23 mouse cellular contexts compared by ENCODE assay signal in the genomic region with DNA sequence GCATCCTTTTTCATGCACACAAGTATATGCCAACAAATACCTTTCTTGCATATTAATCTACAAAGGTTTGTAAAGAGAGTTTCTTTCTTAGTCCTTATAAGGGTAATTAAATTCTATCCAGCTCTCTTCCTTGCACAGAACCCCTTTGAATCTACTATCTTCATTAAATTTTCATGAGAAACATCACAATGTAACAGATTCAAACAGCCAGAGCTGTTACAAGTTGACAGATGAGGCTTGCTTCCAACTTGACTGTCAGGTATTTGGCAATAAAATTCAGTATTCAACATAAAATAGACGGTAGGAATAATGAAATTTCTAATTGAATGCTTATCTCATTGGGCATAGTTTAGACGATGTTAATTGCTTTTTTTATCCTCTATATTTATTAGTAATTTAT.
DNase-seq lines count a peak whose midpoint lies in the region; ATAC-seq and TF ChIP-seq lines count a peak whose summit lies in the region.
"Had no signal": no experiment of that assay in that cellular context is flagged by ENCODE, and none has a peak within 500 bp of the region (broad histone marks: within the 10 kb centered on the region; RNA-seq: fewer than 3 reads in every experiment).

No protein-coding gene starts in this region.

- no peak for DNase-seq in forebrain, embryonic 11.5 days (ENCODE audit: low spot score)
- DNase-seq in retina, embryonic 14.5 days (ENCODE audit: low spot score): peak; percentile 17
- no peak for DNase-seq in retina, postnatal 1 day
- peak; percentile 43 for DNase-seq in forebrain, postnatal 0 days
- no peak for DNase-seq in ovary, adult 18-20 months (ENCODE audit: low spot score)
- no peak for DNase-seq in heart, postnatal 4 days
- DNase-seq: adrenal gland, postnatal 14 days; cerebellum, adult 11 months; cerebellum, adult 9-10 months; cerebellum, postnatal 25 days; gastrocnemius, postnatal 10 days; heart, adult 18-20 months; heart, postnatal 14 days had no signal

- no peak overlapping the region for H3K27ac ChIP-seq in forebrain, embryonic 15.5 days (replicated peaks)
- no peak overlapping the region for H3K27ac ChIP-seq in forebrain, embryonic 11.5 days (ENCODE audit: low read depth, low read length)
- H3K27ac ChIP-seq in forebrain, postnatal 0 days (ENCODE audit: low read depth, low read length): no peak overlapping the region
- H3K27ac ChIP-seq: embryonic facial prominence, embryonic 12.5 days; heart, embryonic 15.5 days; hindbrain, embryonic 10.5 days; hindbrain, embryonic 14.5 days; intestine, embryonic 15.5 days had no signal

- peaks cover 10% of the 10 kb centered on the region for H3K4me1 ChIP-seq in forebrain, embryonic 15.5 days
- no peaks in the 10 kb centered on the region for H3K4me1 ChIP-seq in forebrain, embryonic 11.5 days (replicated peaks; ENCODE audit: control insufficient read depth, insufficient read depth, low read length)
- H3K4me1 ChIP-seq in forebrain, postnatal 0 days (ENCODE audit: insufficient read depth): no peaks in the 10 kb centered on the region
- H3K4me1 ChIP-seq: embryonic facial prominence, embryonic 12.5 days; heart, embryonic 15.5 days; hindbrain, embryonic 10.5 days; intestine, embryonic 15.5 days had no signal

- WGBS in forebrain, embryonic 15.5 days: 10% methylated on average over 2 of the region's 2 CpGs
- WGBS in forebrain, embryonic 11.5 days: 82% methylated on average over 2 of the region's 2 CpGs
- 20% methylated on average over 2 of the region's 2 CpGs for WGBS in forebrain, postnatal 0 days

- no peaks in the 10 kb centered on the region for H3K9me3 ChIP-seq in forebrain, embryonic 15.5 days
- no peaks in the 10 kb centered on the region for H3K9me3 ChIP-seq in forebrain, embryonic 11.5 days (ENCODE audit: control insufficient read depth, low read length)
- H3K9me3 ChIP-seq in forebrain, postnatal 0 days (ENCODE audit: low read length): no peaks in the 10 kb centered on the region
- H3K9me3 ChIP-seq: embryonic facial prominence, embryonic 12.5 days; heart, embryonic 15.5 days; hindbrain, embryonic 10.5 days; intestine, embryonic 15.5 days had no signal

- H3K4me2 ChIP-seq in forebrain, embryonic 15.5 days (replicated peaks): no peak overlapping the region
- no peak overlapping the region for H3K4me2 ChIP-seq in forebrain, embryonic 11.5 days (ENCODE audit: low read depth, low read length, severe bottlenecking)
- H3K4me2 ChIP-seq in forebrain, postnatal 0 days (ENCODE audit: low read depth): no peak overlapping the region
- H3K4me2 ChIP-seq: embryonic facial prominence, embryonic 12.5 days; heart, embryonic 11.5 days; heart, embryonic 15.5 days; hindbrain, embryonic 14.5 days; intestine, embryonic 15.5 days had no signal

- H3K36me3 ChIP-seq in forebrain, embryonic 15.5 days: no peaks in the 10 kb centered on the region
- H3K36me3 ChIP-seq in forebrain, embryonic 11.5 days (ENCODE audit: control insufficient read depth, insufficient read depth, low read length): no peaks in the 10 kb centered on the region
- H3K36me3 ChIP-seq in forebrain, postnatal 0 days (ENCODE audit: insufficient read depth): no peaks in the 10 kb centered on the region
- H3K36me3 ChIP-seq: embryonic facial prominence, embryonic 12.5 days; heart, embryonic 15.5 days; hindbrain, embryonic 10.5 days; intestine, embryonic 15.5 days had no signal

- no peak for TF ChIP-seq CTCF in forebrain, postnatal 0 days (IDR thresholded peaks at IDR 0.05; ENCODE audit: low read depth)

- H3K4me3 ChIP-seq in forebrain, embryonic 15.5 days: no peak overlapping the region
- no peak overlapping the region for H3K4me3 ChIP-seq in forebrain, embryonic 11.5 days (ENCODE audit: low read depth, low read length)
- no peak overlapping the region for H3K4me3 ChIP-seq in forebrain, postnatal 0 days (ENCODE audit: low read depth, low read length)
- H3K4me3 ChIP-seq: embryonic facial prominence, embryonic 12.5 days; heart, embryonic 15.5 days; hindbrain, embryonic 10.5 days; intestine, embryonic 15.5 days had no signal

- peak; percentile 65 for ATAC-seq in forebrain, embryonic 15.5 days (replicated peaks)
- no peak for ATAC-seq in forebrain, embryonic 11.5 days (replicated peaks; ENCODE audit: low FRiP score)
- ATAC-seq in forebrain, postnatal 0 days: peak; percentile 73; the same call in 1 of the 2 replicates
- ATAC-seq: activated CD4-positive, CD25-positive, alpha-beta regulatory T cell, adult 4 months; intestine, embryonic 15.5 days; Patski had no signal

- H3K9ac ChIP-seq in forebrain, embryonic 15.5 days (replicated peaks): no peak overlapping the region
- H3K9ac ChIP-seq in forebrain, embryonic 11.5 days (ENCODE audit: low read length): no peak overlapping the region
- no peak overlapping the region for H3K9ac ChIP-seq in forebrain, postnatal 0 days
- H3K9ac ChIP-seq: embryonic facial prominence, embryonic 12.5 days; heart, embryonic 15.5 days; hindbrain, embryonic 14.5 days; intestine, embryonic 15.5 days had no signal

- no peaks in the 10 kb centered on the region for H3K27me3 ChIP-seq in forebrain, embryonic 15.5 days
- no peaks in the 10 kb centered on the region for H3K27me3 ChIP-seq in forebrain, embryonic 11.5 days (ENCODE audit: control insufficient read depth, insufficient read depth, low read length)
- H3K27me3 ChIP-seq in forebrain, postnatal 0 days (ENCODE audit: insufficient read depth, low read length): no peaks in the 10 kb centered on the region
- H3K27me3 ChIP-seq: CH12.LX; embryonic facial prominence, embryonic 12.5 days; heart, embryonic 15.5 days; intestine, embryonic 15.5 days; Patski had no signal

Comparison
In these comparisons a context has a peak if more than half of its experiments do, and no peak if none do; other contexts are left out.
1. DNase-seq: peak in retina, embryonic 14.5 days (single experiment) and forebrain, postnatal 0 days (single experiment); none in forebrain, embryonic 11.5 days (single experiment), retina, postnatal 1 day (single experiment), ovary, adult 18-20 months (single experiment) and heart, postnatal 4 days (single experiment).